Mouse (Mus musculus) intestine, postnatal 0 days (tissue): ENCODE measurements around the gene Col18a1. TPM values are rescaled to one million over a fixed set of nuclear protein-coding genes. Genes with fewer than 3 reads are reported as not detected.

ENCODE experiments used
- ATAC-seq: fragments of 200-750 bp; cut with Nextera tagmentation; 2 replicates; pipeline ENCODE4 v1.8.0; 2017; ENCODE audit warnings: mild to moderate bottlenecking, moderate TSS enrichment, moderate library complexity
- H3K27ac ChIP-seq: fragments of 300-500 bp; sonication (generic); 2 replicates; pipeline ENCODE4 v1.5.1; 2014; ENCODE audit warnings: mild to moderate bottlenecking, low read depth, low read length, moderate library complexity
- H3K27me3 ChIP-seq: fragments of 300-500 bp; sonication (generic); replicated peaks from 2 replicates; pipeline ENCODE4 v1.6.1; 2014; ENCODE audit warnings: low read length, mixed read lengths; ENCODE audit not compliant: control insufficient read depth, insufficient read depth
- H3K36me3 ChIP-seq: fragments of 300-500 bp; sonication (generic); 2 replicates; pipeline ENCODE4 v1.6.1; 2014; ENCODE audit warnings: mild to moderate bottlenecking, moderate library complexity; ENCODE audit not compliant: control insufficient read depth, insufficient read depth
- H3K4me1 ChIP-seq: fragments of 300-500 bp; sonication (generic); replicated peaks from 2 replicates; pipeline ENCODE4 v1.6.1; 2014; ENCODE audit warnings: antibody characterized with exemption, low read length, mixed read lengths; ENCODE audit not compliant: control insufficient read depth, insufficient read depth
- H3K4me2 ChIP-seq: fragments of 300-500 bp; sonication (generic); replicated peaks from 2 replicates; pipeline ENCODE4 v1.6.1; 2014; ENCODE audit warnings: low read depth, mild to moderate bottlenecking, moderate library complexity
- H3K4me3 ChIP-seq: fragments of 300-500 bp; sonication (generic); 2 replicates; pipeline ENCODE4 v1.5.1; 2014; ENCODE audit warnings: low read depth, low read length
- H3K9ac ChIP-seq: fragments of 300-500 bp; sonication (generic); 2 replicates; pipeline ENCODE4 v1.6.1; 2014; ENCODE audit warnings: mild to moderate bottlenecking, low read depth, low read length
- H3K9me3 ChIP-seq: fragments of 300-500 bp; sonication (generic); 2 replicates; pipeline ENCODE4 v1.6.1; 2016; ENCODE audit warnings: mixed run types; ENCODE audit not compliant: control insufficient read depth
- CTCF ChIP-seq: sonication (generic); IDR thresholded peaks from 2 replicates; pipeline ENCODE4 v1.5.1; 2016; ENCODE audit warnings: low read depth, mild to moderate bottlenecking, control low read depth, antibody characterized with exemption, moderate library complexity
- WGBS: fragments of 180-500 bp; shearing (Covaris S2); extraction: QIAGEN DNeasy Blood & Tissue Kit; methylation state at CpG from one replicate; pipeline ENCODE4 v1.1.7; 2014; 5-methylcytosine and 5-hydroxymethylcytosine counted together
- polyA plus RNA-seq: library from polyadenylated mRNA; unstranded; fragments of >200 nt; fragmentation: Nextera tagmentation; extraction: Ambion mirVana; gene quantifications from 2 replicates; pipeline ENCODE4 v1.2.1, GENCODE M21; 2015

Gene Col18a1
- polyA plus RNA-seq, 1 experiment from 2014 or later: 35.2 TPM

GRCm38 (mm10) chr10:77146901-77147463, 19.4 kb downstream of the Col18a1 start:
- H3K27ac ChIP-seq: no peak overlapping the region
- no peak overlapping the region for H3K9ac ChIP-seq
- no peak for TF ChIP-seq CTCF
- H3K4me2 ChIP-seq: no peak overlapping the region
- 65% methylated on average over 4 of the region's 4 CpGs for WGBS
- ATAC-seq: no peak
- H3K9me3 ChIP-seq: no peaks in the 10 kb centered on the region
- H3K36me3 ChIP-seq: no peaks in the 10 kb centered on the region
- H3K27me3 ChIP-seq: no peaks in the 10 kb centered on the region
- no peak overlapping the region for H3K4me3 ChIP-seq
- 0 out of 2 replicates have a peak, but pooled peaks cover 5% of the 10 kb centered on the region for H3K4me1 ChIP-seq

- Histone ChIP-seq H3K4me2 (no peak overlapping the region), H3K4me1 (0 out of 2 replicates have a peak, but pooled peaks cover 2% of the 10 kb centered on the region), H3K4me3 (no peak overlapping the region), H3K27ac (no peak overlapping the region), H3K9ac (no peak overlapping the region), H3K9me3 (no peaks in the 10 kb centered on the region), H3K27me3 (no peaks in the 10 kb centered on the region), H3K36me3 (no peaks in the 10 kb centered on the region)
- no peak for ATAC-seq
- TF ChIP-seq CTCF: no peak
- WGBS: 69% methylated on average over 1 of the region's 1 CpGs
These were observed 20.4 kb downstream of the Col18a1 start for GRCm38 (mm10) chr10:77145946-77146345.

GRCm38 (mm10) chr10:77144372-77144771, 22.0 kb downstream of the Col18a1 start:
- H3K4me2 ChIP-seq: no peak overlapping the region
- no peak overlapping the region for H3K27ac ChIP-seq
- 87% methylated on average over 2 of the region's 2 CpGs for WGBS
- TF ChIP-seq CTCF: peak; percentile 66
- H3K9ac ChIP-seq: no peak overlapping the region
- H3K27me3 ChIP-seq: no peaks in the 10 kb centered on the region
- no peaks in the 10 kb centered on the region for H3K36me3 ChIP-seq
- H3K4me1 ChIP-seq: no peaks in the 10 kb centered on the region
- ATAC-seq: no peak
- no peak overlapping the region for H3K4me3 ChIP-seq
- no peaks in the 10 kb centered on the region for H3K9me3 ChIP-seq

- Histone ChIP-seq H3K27ac (no peak overlapping the region), H3K27me3 (no peaks in the 10 kb centered on the region), H3K4me3 (no peak overlapping the region), H3K36me3 (no peaks in the 10 kb centered on the region; the same call in 1 of the 2 replicates), H3K4me1 (no peaks in the 10 kb centered on the region), H3K9me3 (no peaks in the 10 kb centered on the region), H3K9ac (no peak overlapping the region), H3K4me2 (no peak overlapping the region)
- ATAC-seq: 0 out of 2 replicates have a peak, but pooled peaks have one; percentile 14
- WGBS: 77% methylated on average over 2 of the region's 2 CpGs
- TF ChIP-seq CTCF: no peak
These were observed 24.0 kb downstream of the Col18a1 start for GRCm38 (mm10) chr10:77142328-77142727.

GRCm38 (mm10) chr10:77138304-77138703, 28.0 kb downstream of the Col18a1 start:
- no peak overlapping the region for H3K9ac ChIP-seq
- no peak for ATAC-seq
- no peak for TF ChIP-seq CTCF

GRCm38 (mm10) chr10:77136205-77136604, 30.1 kb downstream of the Col18a1 start:
- H3K4me3 ChIP-seq: no peak overlapping the region

More at GRCm38 (mm10) chr10:77138304-77138703, 28.0 kb downstream of the Col18a1 start:
- H3K36me3 ChIP-seq: no peaks in the 10 kb centered on the region; the same call in 1 of the 2 replicates
- no peak overlapping the region for H3K4me2 ChIP-seq
- no peaks in the 10 kb centered on the region for H3K9me3 ChIP-seq
- H3K4me3 ChIP-seq: no peak overlapping the region
- no peaks in the 10 kb centered on the region for H3K27me3 ChIP-seq
- H3K4me1 ChIP-seq: no peaks in the 10 kb centered on the region
- H3K27ac ChIP-seq: no peak overlapping the region

More at GRCm38 (mm10) chr10:77136205-77136604, 30.1 kb downstream of the Col18a1 start:
- H3K4me1 ChIP-seq: no peaks in the 10 kb centered on the region; the same call in 1 of the 2 replicates
- H3K9ac ChIP-seq: no peak overlapping the region
- H3K4me2 ChIP-seq: no peak overlapping the region
- H3K36me3 ChIP-seq: no peaks in the 10 kb centered on the region; the same call in 1 of the 2 replicates
- H3K9me3 ChIP-seq: no peaks in the 10 kb centered on the region
- no peak for ATAC-seq
- WGBS: 90% methylated on average over 6 of the region's 6 CpGs
- TF ChIP-seq CTCF: no peak
- no peak overlapping the region for H3K27ac ChIP-seq
- H3K27me3 ChIP-seq: no peaks in the 10 kb centered on the region
